Mouse (Mus musculus) cerebellum, adult 11-12 months (tissue): ENCODE data around the gene Trpm7.
"Not testable (repeated sequence)": the region's sequence is repeated elsewhere in the genome, so short reads cannot be mapped to it uniquely, and the experiment has no call there.

Experiments
- DNase-seq: peaks from one replicate; pipeline ENCODE4 v3.0.0; 2022

The Trpm7 gene

GRCm38 (mm10) chr2:126875871-126876796 is at the start of gene Trpm7:
Trpm7 (minus strand) TSS chr2:126876230.
- peak; percentile 93 for DNase-seq

GRCm38 (mm10) chr2:126920358-126921060 is 44.5 kb upstream of the Trpm7 start:
- DNase-seq: no peak

DNA sequence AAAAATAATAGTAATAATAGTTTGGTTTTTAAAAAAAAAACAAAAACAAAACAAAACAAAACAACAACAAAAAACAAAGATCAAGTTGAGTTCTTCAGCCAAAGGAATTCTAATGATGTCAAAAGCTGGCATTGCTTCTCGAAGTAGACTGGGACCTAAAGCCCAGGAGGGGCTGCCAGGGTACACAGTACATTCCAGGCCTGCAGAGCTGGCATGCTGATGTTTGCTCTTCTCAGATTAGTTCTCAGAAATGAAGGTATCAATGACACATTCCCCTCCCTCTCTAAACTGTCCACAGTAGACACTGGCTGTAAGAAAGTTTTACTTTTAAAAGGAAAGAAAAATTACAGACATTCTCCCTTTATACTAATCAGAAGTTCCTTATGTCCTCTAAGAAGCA is 40.2 kb upstream of the Trpm7 start:
- DNase-seq: no peak

DNA sequence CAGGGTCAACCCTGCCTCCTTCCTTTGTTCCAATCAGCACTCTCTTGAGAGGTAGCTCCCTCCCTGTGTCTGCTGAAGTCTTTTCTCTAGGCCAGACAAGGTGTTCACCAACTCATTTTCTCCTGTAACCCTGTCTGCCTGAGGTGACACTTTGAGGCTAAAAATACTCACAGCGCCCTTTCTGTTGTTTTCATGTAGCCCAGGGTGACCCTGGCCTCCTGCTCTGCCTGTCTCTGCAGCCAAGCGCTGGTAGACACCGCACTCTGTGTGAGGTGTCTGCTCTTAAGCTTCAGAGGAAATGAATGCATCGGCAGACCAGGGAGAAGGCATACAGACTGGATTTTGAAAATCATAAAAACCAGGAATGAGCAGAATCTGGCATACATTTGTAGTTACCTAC is 38.1 kb upstream of the Trpm7 start:
- no peak for DNase-seq

DNA sequence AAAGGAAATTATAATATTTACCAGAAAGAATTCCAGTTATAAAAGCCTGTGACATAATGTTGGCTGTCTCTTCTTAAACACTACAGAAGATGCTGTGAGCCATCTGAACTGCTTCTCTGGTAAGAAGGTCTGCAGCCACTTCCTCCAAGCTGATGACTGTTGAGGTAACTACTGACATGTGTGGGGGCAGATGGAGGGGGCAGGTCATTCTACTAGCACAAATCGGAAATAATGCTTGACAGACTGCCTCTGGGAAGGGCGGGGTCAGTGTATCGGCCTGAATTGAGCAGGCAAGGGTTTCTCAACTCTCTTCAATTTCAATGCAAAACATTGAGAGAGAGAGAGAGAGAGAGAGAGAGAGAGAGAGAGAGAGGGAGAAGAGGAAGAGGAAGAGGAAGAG is 28.1 kb upstream of the Trpm7 start:
- peak; percentile 4 for DNase-seq

- DNase-seq: no peak
Measured at GRCm38 (mm10) chr2:126897511-126897910, 21.5 kb upstream of the Trpm7 start.

- no peak for DNase-seq
Measured at GRCm38 (mm10) chr2:126896941-126897340, 20.9 kb upstream of the Trpm7 start.

DNA sequence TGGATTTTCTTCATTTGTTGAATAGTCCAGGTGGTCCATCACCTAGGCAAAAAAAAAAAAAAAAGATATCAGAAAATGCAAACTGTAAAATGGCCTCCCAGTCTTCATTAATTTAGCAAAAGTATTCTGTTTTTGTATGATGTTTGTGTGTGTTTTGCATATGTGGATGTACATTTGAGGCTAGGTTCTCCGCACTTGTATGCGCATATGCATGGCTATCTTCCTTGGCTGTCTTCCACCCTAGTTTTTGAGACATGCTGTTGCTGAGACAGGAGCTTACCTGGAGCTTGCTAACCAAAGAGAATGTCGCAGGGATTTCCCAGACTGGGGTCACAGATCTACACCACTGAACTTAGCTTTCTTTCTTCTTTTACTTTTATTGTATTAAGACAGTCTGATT is 18.2 kb upstream of the Trpm7 start:
- DNase-seq: no peak

GRCm38 (mm10) chr2:126892316-126892715 is 16.3 kb upstream of the Trpm7 start:
- DNase-seq: no peak

- DNase-seq: no peak
Measured at GRCm38 (mm10) chr2:126891743-126892142, 15.7 kb upstream of the Trpm7 start.

DNA sequence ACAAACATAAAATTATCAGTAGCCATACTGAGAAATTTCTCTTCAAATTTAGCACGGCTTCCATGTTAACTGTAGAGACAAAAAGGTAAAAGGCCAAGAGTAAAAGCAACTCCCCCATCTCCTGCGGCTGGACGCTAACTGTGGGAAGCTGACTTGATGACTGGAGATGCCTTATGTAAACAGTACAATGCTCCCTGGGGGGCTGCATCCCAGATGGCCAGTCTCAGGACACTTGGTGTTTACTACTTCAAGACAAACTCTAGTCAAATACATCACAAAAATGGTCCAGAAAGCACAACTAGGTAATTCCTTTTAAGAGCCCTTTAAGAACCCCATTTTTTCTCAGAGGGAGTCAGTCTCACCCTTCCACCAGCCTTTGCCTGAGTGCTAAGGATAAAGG is 11.1 kb upstream of the Trpm7 start:
- no peak for DNase-seq

DNA sequence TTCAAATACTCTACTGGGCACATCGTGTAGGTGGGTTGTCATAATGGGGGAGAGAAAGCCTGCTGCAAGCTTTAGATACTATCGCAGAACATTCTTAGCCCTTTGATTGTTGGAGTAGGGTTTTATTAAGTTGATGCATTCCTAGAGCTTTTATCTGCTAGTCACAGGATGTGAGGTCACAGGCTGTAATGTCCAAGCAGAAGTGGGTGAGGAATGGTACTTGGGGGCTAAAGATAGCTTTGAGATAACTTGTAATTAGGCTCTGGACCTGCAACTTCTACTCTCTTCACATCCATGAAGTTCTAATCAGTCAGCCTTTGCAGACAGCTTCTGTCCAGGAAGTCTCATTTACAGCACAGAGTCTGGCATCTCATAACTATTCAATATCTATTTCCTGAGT is 9.8 kb upstream of the Trpm7 start:
- DNase-seq: no peak

- not testable (repeated sequence) for DNase-seq
Measured at GRCm38 (mm10) chr2:126882711-126883110, 6.7 kb upstream of the Trpm7 start.

GRCm38 (mm10) chr2:126877991-126878390 is 2.0 kb upstream of the Trpm7 start:
- DNase-seq: no peak

DNA sequence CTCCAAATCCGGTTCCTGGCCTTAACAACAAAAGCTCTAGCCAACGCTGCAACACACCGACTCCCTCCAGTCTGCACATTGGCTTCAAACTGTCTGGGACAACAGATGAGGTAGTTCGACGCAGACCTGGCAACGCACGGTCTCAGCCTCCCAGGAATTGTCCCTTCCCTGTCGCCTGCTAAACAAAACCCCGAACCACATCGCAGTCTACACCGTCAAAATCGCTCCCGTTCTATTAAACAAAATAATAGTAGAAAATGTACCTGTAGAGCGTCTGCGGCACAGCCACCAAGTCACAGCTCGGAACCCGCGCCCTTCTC is 554 bp downstream of the Trpm7 start:
- DNase-seq: peak; percentile 55

- DNase-seq: peak; percentile 10
Measured at GRCm38 (mm10) chr2:126874809-126875515, 1.1 kb downstream of the Trpm7 start.

DNA sequence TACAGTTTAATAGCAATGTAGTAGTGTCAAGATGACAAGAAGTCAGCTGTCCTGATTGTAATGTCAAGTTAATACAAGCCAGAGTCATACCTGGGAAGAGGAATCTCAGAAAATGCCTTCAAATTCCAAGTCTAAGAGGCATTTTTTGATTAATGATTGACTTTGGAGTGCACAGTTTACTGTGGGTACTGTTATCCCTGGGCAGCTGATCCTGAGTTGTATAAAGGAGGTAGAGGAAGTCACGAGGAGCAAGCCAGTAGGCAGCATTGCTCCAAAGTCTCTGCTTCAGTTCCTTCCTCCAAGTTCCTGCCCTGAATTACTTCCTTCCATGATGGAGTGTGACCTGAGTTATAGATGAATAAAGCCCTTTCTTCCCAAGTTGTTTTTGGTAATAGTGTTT is 9.7 kb downstream of the Trpm7 start:
- no peak for DNase-seq

GRCm38 (mm10) chr2:126865501-126866199 is 10.4 kb downstream of the Trpm7 start:
- no peak for DNase-seq

DNA sequence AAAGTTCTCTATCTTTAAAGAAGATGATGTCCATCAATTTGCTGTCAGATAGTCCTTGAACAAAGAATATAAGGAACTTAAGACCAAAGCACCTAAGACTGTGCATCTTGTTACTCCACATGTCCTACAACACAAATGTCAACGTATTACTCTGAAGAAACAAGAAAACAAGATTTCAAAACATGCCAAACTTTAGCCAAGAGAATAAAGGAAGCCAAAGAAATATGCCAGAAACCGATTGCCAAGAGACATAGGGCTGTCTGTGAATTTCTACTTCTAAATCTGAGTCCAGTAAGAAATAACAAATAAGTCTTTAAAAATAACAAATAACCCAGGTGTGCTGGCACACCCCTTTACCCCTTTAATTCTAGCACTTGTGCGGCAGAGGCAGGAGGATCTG is 11.0 kb downstream of the Trpm7 start:
- no peak for DNase-seq

- DNase-seq: no peak
Measured at GRCm38 (mm10) chr2:126844751-126845150, 31.3 kb downstream of the Trpm7 start.

GRCm38 (mm10) chr2:126838848-126839247 is 37.2 kb downstream of the Trpm7 start:
- DNase-seq: no peak

DNA sequence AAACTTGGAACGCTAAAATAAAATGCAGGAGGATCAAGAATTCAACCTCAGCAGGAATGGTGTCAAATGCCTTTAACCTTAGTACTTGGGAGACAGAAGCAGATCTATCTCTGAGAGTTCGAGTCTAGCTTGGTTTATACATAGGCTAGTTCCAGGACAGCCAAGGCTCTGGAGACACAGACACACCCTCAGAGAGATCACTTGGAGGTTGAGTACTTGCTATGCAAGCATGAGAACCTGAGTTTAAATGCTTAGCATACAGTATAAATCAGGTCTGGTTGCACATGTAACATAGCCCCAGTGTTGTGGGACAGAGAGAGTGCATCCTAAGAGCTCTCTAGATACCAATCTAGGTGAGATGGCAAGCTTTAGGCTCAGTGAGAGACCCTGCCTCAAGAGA is 58.6 kb downstream of the Trpm7 start:
- DNase-seq: no peak
